Mouse (Mus musculus): ENCODE results near the gene Lrch3.
"Not testable (repeated sequence)": the region's sequence is repeated elsewhere in the genome, so short reads cannot be mapped to it uniquely, and the experiment has no call there.

Gene Lrch3

DNA sequence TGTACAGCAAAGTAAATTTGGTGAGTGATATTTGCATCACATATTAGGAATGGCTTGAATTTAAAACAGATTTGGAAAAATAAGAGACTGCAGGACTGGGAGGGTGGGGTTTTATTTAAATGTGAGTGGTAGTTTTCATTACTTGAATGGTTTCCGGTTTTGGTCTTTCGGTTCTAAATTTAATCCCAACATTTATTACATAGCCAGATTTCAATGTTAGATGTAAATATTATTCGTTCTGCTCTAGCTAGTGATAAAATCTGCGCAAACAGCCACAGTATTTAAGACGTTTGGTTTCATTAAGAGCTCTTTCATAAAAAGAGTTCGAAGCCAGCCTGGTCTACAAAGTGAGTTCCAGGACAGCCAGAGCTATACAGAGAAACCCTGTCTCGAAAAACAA, 688 bp upstream of the Lrch3 start:
- DNase-seq (ENCODE audit: low spot score in 2 of 2) = no peak

DNA sequence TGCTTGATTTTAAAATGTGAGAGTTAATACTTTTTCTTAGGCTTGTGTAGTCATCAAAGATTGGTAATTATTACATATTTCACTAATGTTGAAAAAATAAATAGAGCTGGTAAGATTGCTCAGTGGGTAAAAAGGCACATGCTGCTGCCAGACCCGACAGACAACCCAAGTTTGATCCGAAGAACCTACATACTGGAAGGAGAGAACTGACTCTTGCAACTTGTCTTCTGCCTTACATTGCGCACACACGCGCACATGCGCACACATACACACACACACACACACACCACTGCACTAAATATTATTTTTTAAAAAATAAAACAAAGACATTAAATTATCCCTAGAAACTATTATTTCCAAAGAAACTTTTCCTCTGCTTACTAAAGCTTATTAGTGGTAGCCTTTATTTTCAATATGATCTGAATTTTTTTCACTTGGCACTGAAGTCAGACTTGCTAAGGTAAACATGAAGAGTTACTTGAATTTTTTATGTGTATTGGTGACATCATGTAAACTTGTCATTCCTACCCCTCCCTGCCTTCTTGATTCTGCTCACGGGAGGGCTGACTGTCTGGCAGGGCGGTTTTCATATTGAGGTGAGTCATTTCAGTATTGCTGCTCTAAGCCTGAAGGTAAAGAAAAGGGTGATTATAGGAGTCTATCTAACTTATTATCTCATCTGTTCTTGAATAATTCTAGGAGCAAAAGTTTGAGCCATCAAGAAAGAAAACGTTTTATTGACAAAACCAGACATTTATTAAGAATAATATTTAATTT, 1.6 kb downstream of the Lrch3 start:
- DNase-seq (ENCODE audit: low spot score in 2 of 2) = no peak

DNA sequence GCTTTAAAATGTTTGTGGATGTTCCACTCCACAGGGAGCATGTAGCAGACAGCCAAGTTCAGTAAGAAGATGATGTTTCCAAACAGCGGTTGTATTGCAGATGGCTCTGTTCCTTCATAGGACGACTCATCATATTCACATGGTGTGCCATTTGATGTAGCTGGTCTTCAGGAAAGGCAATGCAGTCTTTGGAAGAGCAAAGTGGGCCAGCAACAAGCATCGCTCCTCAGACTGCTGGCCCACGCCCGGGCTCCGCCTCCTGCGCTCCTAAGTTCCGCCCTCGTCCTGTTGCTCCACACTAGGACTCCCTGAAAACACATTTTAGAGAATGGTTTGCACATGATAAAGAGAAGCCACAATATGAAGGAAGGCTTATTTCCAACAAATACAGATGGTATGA, 12.7 kb downstream of the Lrch3 start:
- not testable (repeated sequence) for DNase-seq (ENCODE audit: low spot score in 2 of 2)

- DNase-seq (ENCODE audit: low spot score in 2 of 2) = no peak
Observed at GRCm38 (mm10) chr16:32927044-32927443, 13.1 kb downstream of the Lrch3 start.

GRCm38 (mm10) chr16:32929918-32930317, 16.0 kb downstream of the Lrch3 start:
- no peak for DNase-seq (ENCODE audit: low spot score in 2 of 2)

GRCm38 (mm10) chr16:32934470-32934869, 20.6 kb downstream of the Lrch3 start:
- DNase-seq (ENCODE audit: low spot score in 2 of 2) = peak in 1 of 2 experiments; percentile 38

- no peak for DNase-seq (ENCODE audit: low spot score in 2 of 2)
Observed at GRCm38 (mm10) chr16:32935088-32935487, 21.2 kb downstream of the Lrch3 start.

DNA sequence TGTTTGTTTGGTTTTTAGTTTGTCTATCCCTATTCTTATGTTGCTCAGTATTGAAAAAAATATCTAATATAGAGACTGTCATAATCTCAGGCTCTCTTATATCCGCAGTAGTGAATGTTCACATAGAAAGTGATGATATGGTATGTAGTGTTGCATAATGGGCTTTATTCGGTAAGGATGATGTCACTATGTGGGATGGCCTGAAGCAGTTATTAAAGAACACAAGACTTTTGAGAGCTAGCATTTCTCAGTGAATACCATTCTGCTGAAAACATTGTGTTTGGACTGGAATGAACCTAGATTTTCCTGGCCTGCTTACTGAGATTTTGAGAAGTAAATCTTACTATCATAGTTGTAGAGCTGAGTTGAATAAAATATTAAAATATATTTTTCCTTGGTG, 23.5 kb downstream of the Lrch3 start:
- no peak for DNase-seq (ENCODE audit: low spot score in 2 of 2)

- peak; percentile 56 to 68 for DNase-seq (ENCODE audit: low spot score in 2 of 2)
Observed at GRCm38 (mm10) chr16:32939301-32939700, 25.4 kb downstream of the Lrch3 start.

DNA sequence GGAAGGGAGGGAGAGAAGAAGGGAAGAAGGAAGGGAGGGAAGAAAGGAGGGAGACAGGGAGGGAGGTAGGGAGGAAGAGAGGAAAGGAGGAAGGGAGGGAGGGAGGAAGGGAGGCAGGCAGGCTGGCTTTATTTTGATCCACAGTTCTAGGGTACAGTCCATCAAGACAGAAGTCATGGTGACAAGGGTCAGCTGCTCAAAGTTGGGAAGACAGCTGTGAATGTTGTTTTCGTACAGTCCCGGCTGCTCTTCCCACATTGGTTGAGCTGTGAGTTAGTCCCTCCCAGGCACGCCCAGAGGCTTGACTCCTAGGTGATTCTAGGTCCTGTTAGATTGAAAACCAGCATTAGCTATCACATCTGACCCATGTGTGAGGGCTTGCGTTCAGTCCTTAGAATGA, 25.8 kb downstream of the Lrch3 start:
- DNase-seq (ENCODE audit: low spot score in 2 of 2) = not testable (repeated sequence)

DNA sequence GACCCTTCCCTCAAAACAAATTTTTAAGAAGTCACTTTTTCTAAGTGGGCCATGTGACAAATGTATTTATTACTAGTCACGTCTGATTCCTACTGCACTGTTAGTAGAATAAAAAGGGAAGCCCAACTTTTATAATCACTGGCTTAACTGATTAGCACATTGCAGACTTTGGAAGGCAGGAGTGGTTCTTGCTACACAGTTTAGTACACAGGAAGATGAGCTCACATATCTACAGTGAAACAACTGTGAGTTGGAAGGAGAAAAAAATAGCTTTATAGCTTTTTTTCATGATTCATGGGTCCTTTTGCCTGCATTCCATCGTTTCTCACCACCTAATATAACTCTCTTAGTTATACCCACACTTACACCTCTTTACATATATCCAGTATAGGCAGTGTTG, 27.3 kb downstream of the Lrch3 start:
- DNase-seq (ENCODE audit: low spot score in 2 of 2) = not testable (repeated sequence)

- no peak for DNase-seq (ENCODE audit: low spot score in 2 of 2)
Observed at GRCm38 (mm10) chr16:32942694-32943093, 28.8 kb downstream of the Lrch3 start.

DNA sequence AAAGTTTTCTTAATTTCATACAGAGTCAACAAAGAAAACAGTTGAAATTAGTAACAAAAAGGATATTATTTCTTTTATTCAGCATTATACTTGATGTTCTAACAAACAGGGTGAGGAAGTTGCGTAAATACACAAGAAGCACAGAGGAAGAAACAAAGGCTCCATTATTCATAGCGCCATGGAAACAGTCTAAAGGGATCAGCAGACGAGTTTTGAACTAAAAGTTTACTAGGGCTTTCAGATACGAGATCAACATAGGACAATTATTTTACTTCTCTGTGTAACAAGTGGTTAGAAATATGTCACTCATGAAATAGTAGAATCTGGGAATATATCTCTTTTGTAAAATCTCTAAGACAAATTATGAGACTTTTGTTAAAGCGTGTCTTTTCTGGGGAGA, 31.5 kb downstream of the Lrch3 start:
- no peak for DNase-seq (ENCODE audit: low spot score in 2 of 2)

- no peak for DNase-seq (ENCODE audit: low spot score in 2 of 2)
Observed at GRCm38 (mm10) chr16:32948016-32948415, 34.1 kb downstream of the Lrch3 start.

DNA sequence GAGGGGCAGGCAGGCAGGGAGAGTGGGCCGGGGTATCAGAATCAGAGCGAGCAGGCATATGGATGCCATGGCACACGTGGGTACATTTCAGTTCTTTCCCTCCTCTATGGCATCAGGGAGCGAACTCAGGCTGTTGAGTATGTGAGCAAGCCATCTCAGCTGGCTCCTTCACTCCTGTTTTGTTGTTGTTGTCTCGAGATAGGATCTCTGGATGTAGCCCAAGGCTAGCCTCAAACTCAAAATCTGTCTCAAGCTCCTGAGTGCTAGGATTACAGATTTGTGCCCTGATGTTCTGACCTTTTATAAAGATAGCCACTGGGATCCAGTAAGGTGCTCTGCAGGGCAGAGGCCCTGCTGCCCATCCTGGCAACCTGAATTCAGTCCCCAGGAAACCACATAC, 34.8 kb downstream of the Lrch3 start:
- no peak for DNase-seq (ENCODE audit: low spot score in 2 of 2)

DNA sequence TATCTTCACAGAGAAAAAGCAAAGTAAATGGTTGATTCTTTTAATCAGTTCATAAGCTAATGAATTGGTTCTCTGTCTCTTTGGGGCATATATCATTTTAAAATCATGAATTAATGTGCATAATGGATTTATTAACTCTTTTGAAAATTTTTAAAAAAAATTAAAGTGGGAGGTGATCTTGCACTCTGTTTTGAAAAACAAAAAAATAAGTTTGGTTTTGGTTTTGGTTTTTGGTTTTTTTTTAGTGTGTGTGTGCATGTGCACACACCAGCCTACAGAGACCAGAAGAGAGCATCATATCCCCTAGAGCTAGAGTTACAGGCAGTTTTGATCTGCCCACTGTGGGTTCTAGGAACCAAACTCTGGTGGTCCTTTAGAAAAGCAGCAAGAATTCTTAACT, 35.4 kb downstream of the Lrch3 start:
- DNase-seq (ENCODE audit: low spot score in 2 of 2) = no peak

GRCm38 (mm10) chr16:32951074-32951473, 37.2 kb downstream of the Lrch3 start:
- DNase-seq (ENCODE audit: low spot score in 2 of 2) = no peak

GRCm38 (mm10) chr16:32953806-32954205, 39.9 kb downstream of the Lrch3 start:
- no peak for DNase-seq (ENCODE audit: low spot score in 2 of 2)

DNA sequence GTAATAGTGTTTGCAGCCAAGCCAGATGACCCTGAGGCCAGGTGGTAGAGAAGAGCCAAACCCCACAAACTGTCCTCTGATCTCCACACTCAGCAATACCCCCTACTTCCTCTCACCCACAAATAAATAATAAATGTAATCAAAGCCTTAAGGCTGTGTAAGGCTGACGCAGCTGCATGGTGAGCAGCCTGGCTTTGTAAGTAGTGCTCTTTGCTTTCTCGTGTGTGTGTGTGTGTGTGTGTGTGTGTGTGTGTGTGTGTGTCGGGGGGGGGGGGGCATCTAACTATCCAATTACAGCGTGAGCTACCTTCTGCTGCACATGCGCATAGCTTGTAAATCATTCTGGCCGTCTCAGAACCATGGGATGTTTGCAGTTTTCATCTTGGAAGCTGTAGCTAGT, 40.4 kb downstream of the Lrch3 start:
- DNase-seq (ENCODE audit: low spot score in 2 of 2) = no peak

- DNase-seq (ENCODE audit: low spot score in 2 of 2) = no peak
Observed at GRCm38 (mm10) chr16:32956889-32957288, 43.0 kb downstream of the Lrch3 start.

- DNase-seq (ENCODE audit: low spot score in 2 of 2) = no peak
Observed at GRCm38 (mm10) chr16:32972535-32972934, 58.6 kb downstream of the Lrch3 start.

DNA sequence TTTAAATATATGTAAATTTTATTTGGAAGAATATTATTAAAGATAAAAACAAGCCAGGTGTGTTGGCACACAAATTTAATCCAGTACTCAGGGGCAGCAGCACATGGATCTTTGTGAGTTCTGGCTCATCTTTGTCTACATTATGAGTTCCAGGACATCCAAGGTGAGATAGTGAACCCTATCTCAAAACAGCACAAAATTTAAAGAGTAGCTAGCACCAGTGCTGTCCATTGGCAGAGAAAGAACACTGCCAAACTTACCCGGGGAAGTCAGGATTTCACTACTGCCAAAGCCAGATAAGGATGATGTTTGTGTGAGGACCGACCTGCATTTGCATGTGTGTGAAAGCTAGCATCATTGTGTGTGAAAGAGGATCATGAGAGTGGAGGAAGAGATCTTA, 59.1 kb downstream of the Lrch3 start:
- no peak for DNase-seq (ENCODE audit: low spot score in 2 of 2)

GRCm38 (mm10) chr16:32980227-32980626, 66.3 kb downstream of the Lrch3 start:
- no peak for DNase-seq (ENCODE audit: low spot score in 2 of 2)

DNA sequence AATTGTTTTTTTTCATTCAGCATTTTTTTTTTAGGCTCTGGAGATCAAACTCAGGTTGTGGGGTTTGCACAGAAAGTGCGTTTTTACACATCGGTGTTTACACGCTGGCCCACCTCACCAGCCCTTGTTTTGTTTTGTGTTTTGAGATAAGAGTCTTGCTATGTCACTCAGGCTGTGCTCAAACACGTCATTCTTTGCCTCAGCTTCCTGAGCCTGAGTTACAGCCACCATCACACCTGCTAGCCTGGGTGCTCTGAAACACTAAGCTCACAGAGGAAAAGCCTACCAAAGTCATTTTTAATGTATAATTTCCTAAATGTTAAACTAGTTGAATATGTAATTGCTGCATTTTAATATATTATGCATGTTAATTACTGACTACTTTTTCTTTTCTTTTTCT, 67.5 kb downstream of the Lrch3 start:
- no peak for DNase-seq (ENCODE audit: low spot score in 2 of 2)
